Mouse (Mus musculus) spleen, adult 2 months (tissue): ENCODE measurements around the gene Pqlc2.

Source experiments
- CTCF ChIP-seq: fragments of 200-500 bp; IDR thresholded peaks from 2 replicates; pipeline ENCODE4 v1.5.1; 2011; ENCODE audit warnings: mild to moderate bottlenecking, inconsistent platforms; ENCODE audit not compliant: insufficient read depth, insufficient read length, insufficient replicate concordance; ENCODE audit errors: extremely low read depth
- POLR2A ChIP-seq: fragments of 200-500 bp; IDR thresholded peaks from 2 replicates; pipeline ENCODE4 v1.6.1; 2011; ENCODE audit warnings: low read depth, low read length, inconsistent platforms

- no peak for TF ChIP-seq CTCF
- TF ChIP-seq POLR2A: no peak
These were observed 59.6 kb downstream of the Pqlc2 start for GRCm38 (mm10) chr4:139250886-139251285.
